Mouse (Mus musculus) activated CD4-positive, CD25-positive, alpha-beta regulatory T cell, adult 4 months (primary cell): ENCODE results near the gene Bicdl2. TPM values are rescaled to one million over a fixed set of nuclear protein-coding genes. Genes with fewer than 3 reads are reported as not detected.

Source experiments
- ATAC-seq: one replicate; pipeline ENCODE4 v1.8.0; 2017
- polyA plus RNA-seq, 2 experiments: library from polyadenylated mRNA; unstranded; fragments of 100-300 nt; shearing (Covaris generic); gene quantifications; one replicate each; pipeline ENCODE4 v1.2.1; 2017

Bicdl2 gene
- under 1 TPM in 1 of 2 experiments, not detected in 1; 0.49 TPM for polyA plus RNA-seq

GRCm38 (mm10) chr17:23660117-23660875, at the start of gene Bicdl2:
TSS of gene Bicdl2 (plus strand) at chr17:23660506.
- ATAC-seq, result no peak

GRCm38 (mm10) chr17:23617087-23617486, 43.2 kb upstream of the Bicdl2 start:
- peak; percentile 64 for ATAC-seq

DNA sequence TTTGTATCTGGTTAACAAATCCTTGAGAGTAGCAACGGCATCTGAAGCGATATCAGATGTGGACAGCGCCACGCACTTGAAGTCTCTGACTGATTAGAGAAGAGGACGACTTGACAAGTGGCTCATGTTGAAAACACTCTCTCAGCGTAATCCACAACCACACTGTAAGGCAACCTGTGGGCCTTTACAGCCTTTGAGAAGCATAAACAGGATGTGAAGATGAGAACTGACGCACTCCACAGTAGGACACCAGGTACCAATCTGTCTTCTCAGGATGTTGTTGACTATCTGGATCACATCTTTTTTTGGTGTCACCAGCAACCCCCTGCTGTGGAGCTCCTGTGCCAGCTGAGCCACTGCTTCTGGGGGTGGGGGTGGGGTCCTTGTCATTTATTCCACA, 40.0 kb upstream of the Bicdl2 start:
- peak; percentile 90 for ATAC-seq

- no peak for ATAC-seq
These were observed 32.5 kb upstream of the Bicdl2 start for GRCm38 (mm10) chr17:23627813-23628212.

GRCm38 (mm10) chr17:23630195-23631020, 29.9 kb upstream of the Bicdl2 start:
- peak; percentile 94 for ATAC-seq

- ATAC-seq, result no peak
These were observed 29.1 kb upstream of the Bicdl2 start for GRCm38 (mm10) chr17:23631241-23631640.

DNA sequence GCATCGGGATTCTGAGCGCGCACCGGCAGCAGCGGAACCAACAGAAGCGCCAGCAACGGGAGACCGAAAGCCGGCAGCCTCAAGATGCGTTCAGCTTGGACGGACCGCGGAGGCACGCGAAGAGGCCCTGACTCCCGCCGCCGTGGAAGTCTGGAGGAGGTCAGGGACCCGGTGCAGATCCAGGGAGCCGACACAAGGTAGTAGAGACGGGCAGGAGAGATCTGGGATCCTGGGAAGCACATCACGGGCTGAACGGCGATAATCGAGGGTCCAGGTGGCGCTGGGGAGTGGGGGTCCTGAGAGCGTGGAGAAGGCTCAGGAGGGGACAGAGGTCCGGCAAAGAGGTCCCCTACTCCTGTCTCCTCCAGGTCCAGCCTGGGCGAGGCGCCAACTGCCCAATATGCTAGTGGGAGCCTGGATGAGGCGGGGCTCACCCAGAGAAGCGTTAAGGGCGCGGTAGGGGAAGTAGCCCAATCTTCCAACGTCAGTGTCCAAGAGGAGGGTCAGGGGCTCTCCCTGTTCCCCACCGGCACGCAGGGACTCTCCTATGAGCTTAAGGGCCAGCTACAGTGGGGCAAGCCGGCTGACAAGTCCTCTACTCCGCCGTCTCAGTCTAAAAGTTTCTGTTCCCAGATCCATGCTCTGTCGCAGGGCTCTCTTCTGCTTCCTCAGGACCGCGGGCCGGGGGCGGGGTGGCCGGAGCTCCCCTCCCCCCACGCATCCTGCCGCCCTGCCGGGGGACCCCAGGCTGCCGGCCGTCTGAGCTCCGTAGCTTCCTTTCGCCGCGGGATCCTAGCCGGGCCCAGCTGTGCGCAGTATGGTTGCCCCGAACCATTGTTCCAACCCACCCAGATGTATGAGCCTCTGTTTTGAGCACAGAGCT, 15.5 kb upstream of the Bicdl2 start, which contains the start of gene Mmp25:
TSS of gene Mmp25 (minus strand) at position 665 of the 883 bp plus-strand sequence.
- ATAC-seq, result no peak

GRCm38 (mm10) chr17:23645894-23646293, 14.4 kb upstream of the Bicdl2 start:
- no peak for ATAC-seq

GRCm38 (mm10) chr17:23651363-23651762, 8.9 kb upstream of the Bicdl2 start:
- ATAC-seq, result no peak

DNA sequence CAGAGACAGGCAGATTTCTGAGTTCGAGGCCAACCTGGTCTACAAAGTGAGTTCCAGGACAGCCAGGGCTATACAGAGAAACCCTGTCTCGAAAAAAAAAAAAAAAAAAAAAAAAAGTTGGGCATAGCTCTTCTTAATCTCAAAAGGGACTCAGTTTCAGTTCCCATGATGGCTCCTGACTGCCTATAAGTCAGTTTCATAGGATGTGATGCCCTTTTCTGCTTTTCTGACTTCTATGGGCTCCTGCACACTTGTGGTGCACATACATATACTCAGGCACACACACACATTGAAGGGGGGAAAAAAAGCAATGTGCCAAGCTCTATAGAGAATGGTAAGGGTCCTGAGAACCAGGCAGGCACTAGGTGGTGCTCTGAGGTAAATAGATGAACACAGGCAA, 7.0 kb upstream of the Bicdl2 start:
- no peak for ATAC-seq

DNA sequence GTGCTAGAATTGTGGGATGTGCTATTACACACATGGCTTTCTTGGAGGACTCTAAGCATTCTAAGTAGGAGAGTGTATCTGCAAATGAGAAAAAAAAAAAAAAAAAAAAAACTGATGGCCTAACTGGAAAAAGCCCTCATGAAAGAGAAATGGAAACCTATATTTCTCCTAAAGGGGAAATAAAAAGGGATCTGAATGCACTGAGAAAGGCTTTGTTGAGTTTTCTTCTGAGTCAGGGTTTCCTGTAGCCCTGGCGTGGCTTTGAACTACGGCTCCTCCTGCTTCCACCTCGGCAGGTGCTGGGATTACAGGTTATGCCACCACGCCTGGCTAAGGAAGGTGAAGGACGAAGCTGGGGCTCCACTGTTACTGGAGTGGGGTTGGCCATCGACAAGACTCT, 6.3 kb upstream of the Bicdl2 start:
- no peak for ATAC-seq

DNA sequence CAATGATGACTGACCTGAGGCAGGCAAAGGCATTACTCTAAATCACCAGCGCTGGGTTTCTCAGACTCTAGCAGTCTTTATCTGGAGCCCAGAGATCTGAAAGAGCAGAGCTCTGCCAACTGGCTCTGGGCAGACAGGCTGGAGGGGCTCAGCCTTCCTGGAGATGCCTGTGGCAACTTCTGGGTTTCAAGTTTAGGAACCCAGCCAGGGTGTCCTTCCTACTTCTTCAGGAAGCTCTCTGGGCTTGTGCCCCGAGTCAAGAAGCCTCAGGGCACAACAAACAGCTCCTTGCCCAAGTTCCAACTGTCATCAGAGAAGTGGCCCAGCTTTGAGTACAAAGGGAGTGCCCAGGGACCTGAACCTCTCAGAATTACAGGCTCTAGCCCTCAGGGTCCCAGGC, 5.9 kb upstream of the Bicdl2 start:
- no peak for ATAC-seq

DNA sequence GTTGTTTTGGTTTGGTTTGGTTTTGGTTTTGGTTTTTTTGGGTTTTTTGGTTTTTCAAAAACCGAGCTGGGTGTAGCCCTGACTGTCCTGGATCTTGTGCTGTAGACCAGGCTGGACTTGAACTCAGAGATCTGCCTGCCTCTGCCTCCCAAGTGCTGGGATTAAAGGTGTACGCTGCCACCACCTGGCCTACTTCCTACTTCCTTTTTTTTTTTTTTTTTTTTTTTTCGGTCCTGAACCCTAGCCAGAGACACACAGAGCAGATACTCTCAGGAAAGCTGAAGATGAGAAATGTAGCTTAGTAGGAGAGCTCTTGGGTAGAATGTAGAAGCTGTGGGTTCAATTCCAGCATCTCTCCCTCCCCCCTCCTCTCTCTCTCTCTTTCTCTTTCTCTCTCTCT, 1.9 kb upstream of the Bicdl2 start:
- ATAC-seq, result no peak

DNA sequence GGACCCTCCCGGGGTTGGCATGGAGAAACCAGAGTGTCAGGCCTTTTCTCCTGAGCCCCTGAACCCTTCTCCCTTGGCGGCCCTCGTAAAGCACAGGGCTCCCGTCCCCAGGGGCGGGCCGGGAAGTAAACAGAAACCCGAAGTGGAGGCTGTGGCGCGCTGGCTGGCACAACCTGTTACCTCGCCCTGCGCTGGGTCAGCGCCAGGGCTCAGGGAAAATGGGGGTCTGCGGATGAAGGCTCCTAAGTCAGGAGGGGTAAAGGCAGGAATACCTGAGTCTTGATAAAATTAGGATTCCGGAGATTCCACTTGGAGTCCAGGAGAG, 532 bp downstream of the Bicdl2 start:
- no peak for ATAC-seq

DNA sequence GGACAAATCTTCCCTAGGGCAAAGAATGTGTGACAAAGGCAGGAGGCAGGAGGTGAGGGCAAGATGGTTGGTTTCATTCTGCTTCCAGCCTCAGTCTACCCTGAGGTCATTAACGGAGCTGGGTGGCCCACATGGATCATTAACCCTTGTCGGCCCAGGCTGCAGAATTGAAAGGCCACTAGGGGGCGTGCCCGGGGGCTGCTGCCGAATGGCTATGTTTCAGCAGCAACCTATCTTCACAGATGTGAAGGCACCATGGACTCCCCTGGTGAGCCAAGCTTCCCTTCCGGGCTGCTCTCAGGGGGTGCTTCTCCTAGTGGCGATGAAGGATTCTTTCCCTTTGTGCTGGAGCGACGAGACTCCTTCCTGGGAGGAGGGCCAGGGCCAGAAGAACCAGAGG, 1.2 kb downstream of the Bicdl2 start:
- ATAC-seq, result no peak

DNA sequence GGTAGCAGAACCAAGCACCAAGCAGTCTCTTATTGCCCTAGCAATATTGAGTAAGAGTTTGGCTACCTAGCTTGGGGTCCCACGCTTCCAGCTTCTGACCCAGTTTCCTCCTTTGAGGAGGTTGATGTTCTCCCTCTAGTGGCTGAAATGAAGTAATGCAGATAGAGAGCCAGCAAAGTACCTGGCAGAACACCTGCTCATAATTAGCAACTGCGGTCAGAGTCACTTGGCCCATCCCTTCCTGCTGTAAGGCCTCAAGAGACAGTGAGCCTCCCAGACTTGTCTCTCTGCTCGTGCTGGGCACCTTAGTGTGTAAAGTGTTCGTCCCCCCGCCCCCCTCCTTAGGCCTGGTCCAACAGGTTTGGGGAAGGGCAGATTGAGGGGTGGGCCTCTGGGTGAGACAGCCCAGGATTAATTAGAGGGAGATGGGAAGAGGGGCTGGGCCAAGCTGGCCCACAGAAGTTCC, 4.3 kb downstream of the Bicdl2 start:
- ATAC-seq, result peak; percentile 67

DNA sequence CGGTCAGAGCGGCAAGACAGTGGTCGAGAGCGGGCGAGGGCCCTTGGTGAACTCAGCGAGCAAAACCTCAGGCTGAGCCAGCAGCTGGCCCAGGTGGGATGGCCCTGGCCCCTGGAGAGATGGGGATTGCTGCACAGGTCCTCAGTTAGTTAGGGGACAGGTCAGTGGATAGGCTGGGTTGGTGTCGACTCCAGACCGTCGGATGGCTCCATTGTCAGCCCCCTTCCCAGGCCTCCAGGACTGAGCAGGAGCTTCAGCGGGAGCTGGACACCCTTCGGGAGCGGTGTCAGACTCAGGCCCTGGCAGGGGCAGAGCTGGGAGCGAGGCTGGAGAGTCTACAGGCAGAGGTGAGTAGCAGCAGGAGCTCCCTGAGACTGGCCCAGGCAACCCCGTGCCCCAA, 5.2 kb downstream of the Bicdl2 start:
- ATAC-seq, result no peak

GRCm38 (mm10) chr17:23670516-23671074, 10.3 kb downstream of the Bicdl2 start:
- no peak for ATAC-seq

GRCm38 (mm10) chr17:23671519-23671918, 11.2 kb downstream of the Bicdl2 start:
- no peak for ATAC-seq

GRCm38 (mm10) chr17:23672761-23673160, 12.5 kb downstream of the Bicdl2 start:
- no peak for ATAC-seq

DNA sequence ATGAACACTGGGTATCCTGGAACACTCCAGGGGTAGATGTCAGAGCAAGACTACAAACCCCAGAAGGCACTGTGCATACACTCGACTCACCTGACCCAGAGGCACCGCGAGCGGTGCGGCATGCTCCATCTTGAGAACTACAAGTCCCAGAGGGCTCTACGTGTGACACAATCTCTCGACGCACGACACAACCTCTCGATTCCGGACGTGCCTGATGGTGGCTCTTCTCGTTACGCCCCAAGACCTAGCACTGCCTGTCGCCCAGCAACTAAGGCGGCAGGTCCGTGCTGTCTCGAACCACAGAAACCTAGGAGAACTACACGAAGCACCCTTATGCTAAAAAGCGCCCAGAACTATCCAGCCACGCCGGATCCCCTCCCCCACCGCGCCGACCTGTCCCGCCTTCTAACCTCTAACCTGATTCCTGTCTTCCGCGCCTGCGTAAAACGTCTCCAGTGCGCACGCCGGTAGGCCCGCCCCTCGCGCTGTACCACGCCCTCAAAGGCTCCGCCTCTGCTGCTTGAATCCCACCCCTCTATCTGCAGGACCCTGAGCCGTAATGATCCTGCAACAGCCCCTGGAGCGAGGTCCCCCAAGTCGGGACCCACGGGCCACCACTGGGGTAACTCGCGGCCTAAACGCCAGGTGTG, 13.2 kb downstream of the Bicdl2 start, which contains the start of the genes Hcfc1r1 and Thoc6:
TSS of gene Hcfc1r1 (plus strand) at position 173 of the 650 bp plus-strand sequence.
TSS of gene Thoc6 (minus strand) at position 459 of the 650 bp plus-strand sequence.
- ATAC-seq, result peak; percentile 92
